Mouse (Mus musculus): Measurements from ENCODE around the gene Zfp787. TPM values are rescaled to one million over a fixed set of nuclear protein-coding genes. Genes with fewer than 3 reads are reported as not detected.

Gene Zfp787
- total and polyA plus RNA-seq, 2 experiments from 2014 or later: 38.5 to 86.2 TPM

- DNase-seq (ENCODE audit: low spot score) (peak; percentile 37), ATAC-seq (ENCODE audit: insufficient read depth, low read depth) (peak; percentile 10; the same call in 1 of the 2 replicates)
- Histone ChIP-seq H3K9me3 (replicated peaks; ENCODE audit: control insufficient read depth, low read length) (no peaks in the 10 kb centered on the region), H3K27me3 (ENCODE audit: control insufficient read depth, insufficient read depth, low read length) (no peaks in the 10 kb centered on the region), H3K36me3 (replicated peaks; ENCODE audit: control insufficient read depth, insufficient read depth, low read length) (no peaks in the 10 kb centered on the region), H3K4me1 (ENCODE audit: control insufficient read depth, insufficient read depth) (0 out of 2 replicates have a peak, but pooled peaks cover 6% of the 10 kb centered on the region), H3K9ac (replicated peaks; ENCODE audit: low read depth, low read length) (peak overlapping the region; percentile 63), H3K4me3 (ENCODE audit: low read depth, low read length) (peak overlapping the region; percentile 66), H3K4me2 (ENCODE audit: low read depth, low read length) (peak overlapping the region; percentile 74), H3K27ac (ENCODE audit: low read depth) (peak overlapping the region; percentile 54)
- 2% methylated on average over 28 of the region's 28 CpGs for WGBS
- no peak for TF ChIP-seq CTCF (IDR thresholded peaks at IDR 0.05; ENCODE audit: low read depth)
- TF ChIP-seq EP300 (IDR thresholded peaks at IDR 0.05; ENCODE audit: low read depth): no peak
Measured at GRCm38 (mm10) chr7:6172674-6173244, 17.0 kb upstream of the Zfp787 start.

- TF ChIP-seq CTCF (IDR thresholded peaks at IDR 0.05; ENCODE audit: low read depth) (no peak), EP300 (IDR thresholded peaks at IDR 0.05; ENCODE audit: low read depth) (no peak)
- Histone ChIP-seq H3K27ac (ENCODE audit: low read depth) (peak within 1 kb of the TSS; percentile 54), H3K9me3 (replicated peaks; ENCODE audit: control insufficient read depth, low read length) (no peaks in the 10 kb centered on the region), H3K4me1 (ENCODE audit: control insufficient read depth, insufficient read depth) (0 out of 2 replicates have a peak, but pooled peaks cover 6% of the 10 kb centered on the region), H3K36me3 (replicated peaks; ENCODE audit: control insufficient read depth, insufficient read depth, low read length) (no peaks in the 10 kb centered on the region), H3K27me3 (ENCODE audit: control insufficient read depth, insufficient read depth, low read length) (no peaks in the 10 kb centered on the region), H3K4me3 (ENCODE audit: low read depth, low read length) (peak within 1 kb of the TSS; percentile 66), H3K4me2 (ENCODE audit: low read depth, low read length) (peak within 1 kb of the TSS; percentile 74), H3K9ac (replicated peaks; ENCODE audit: low read depth, low read length) (peak within 1 kb of the TSS; percentile 63)
- WGBS: under 1% methylated on average over 37 of the region's 37 CpGs
- peak; percentile 96 for ATAC-seq (ENCODE audit: insufficient read depth, low read depth)
- peak; percentile 98 for DNase-seq (ENCODE audit: low spot score)
Measured at GRCm38 (mm10) chr7:6172006-6172649, 16.3 kb upstream of the Zfp787 start, which contains the start of gene Zfp444. TSS of gene Zfp444 (plus strand) at chr7:6172226.

- Histone ChIP-seq H3K9ac (replicated peaks; ENCODE audit: low read depth, low read length) (0 out of 2 replicates have a peak overlapping the region, but pooled peaks have one; percentile 10), H3K27me3 (ENCODE audit: control insufficient read depth, insufficient read depth, low read length) (no peaks in the 10 kb centered on the region), H3K36me3 (replicated peaks; ENCODE audit: control insufficient read depth, insufficient read depth, low read length) (no peaks in the 10 kb centered on the region), H3K4me2 (ENCODE audit: low read depth, low read length) (peak overlapping the region; percentile 74), H3K27ac (ENCODE audit: low read depth) (peak overlapping the region; percentile 54), H3K4me3 (ENCODE audit: low read depth, low read length) (peak overlapping the region; percentile 66), H3K4me1 (ENCODE audit: control insufficient read depth, insufficient read depth) (0 out of 2 replicates have a peak, but pooled peaks cover 6% of the 10 kb centered on the region), H3K9me3 (replicated peaks; ENCODE audit: control insufficient read depth, low read length) (no peaks in the 10 kb centered on the region)
- ATAC-seq (ENCODE audit: insufficient read depth, low read depth): peak; percentile 61
- peak; percentile 66 for DNase-seq (ENCODE audit: low spot score)
- TF ChIP-seq CTCF (IDR thresholded peaks at IDR 0.05; ENCODE audit: low read depth): peak; percentile 58
- no peak for TF ChIP-seq EP300 (IDR thresholded peaks at IDR 0.05; ENCODE audit: low read depth)
- WGBS: 1% methylated on average over 24 of the region's 24 CpGs
Measured at GRCm38 (mm10) chr7:6171444-6172005, 15.7 kb upstream of the Zfp787 start.

GRCm38 (mm10) chr7:6170871-6171270 lies 15.1 kb upstream of the Zfp787 start:
- peak overlapping the region; percentile 74 for H3K4me2 ChIP-seq (ENCODE audit: low read depth, low read length)
- TF ChIP-seq CTCF (IDR thresholded peaks at IDR 0.05; ENCODE audit: low read depth): no peak
- no peak for TF ChIP-seq EP300 (IDR thresholded peaks at IDR 0.05; ENCODE audit: low read depth)
- H3K4me3 ChIP-seq (ENCODE audit: low read depth, low read length): 0 out of 2 replicates have a peak overlapping the region, but pooled peaks have one; percentile 66
- H3K36me3 ChIP-seq (replicated peaks; ENCODE audit: control insufficient read depth, insufficient read depth, low read length): no peaks in the 10 kb centered on the region
- H3K4me1 ChIP-seq (ENCODE audit: control insufficient read depth, insufficient read depth): 0 out of 2 replicates have a peak, but pooled peaks cover 6% of the 10 kb centered on the region
- no peaks in the 10 kb centered on the region for H3K9me3 ChIP-seq (replicated peaks; ENCODE audit: control insufficient read depth, low read length)
- no peak for DNase-seq (ENCODE audit: low spot score)
- H3K27ac ChIP-seq (ENCODE audit: low read depth): peak overlapping the region; percentile 54; the same call in 1 of the 2 replicates
- ATAC-seq (ENCODE audit: insufficient read depth, low read depth): no peak
- no peaks in the 10 kb centered on the region for H3K27me3 ChIP-seq (ENCODE audit: control insufficient read depth, insufficient read depth, low read length)
- 46% methylated on average over 6 of the region's 6 CpGs for WGBS
- H3K9ac ChIP-seq (replicated peaks; ENCODE audit: low read depth, low read length): no peak overlapping the region

- H3K4me3 ChIP-seq (ENCODE audit: low read depth, low read length): no peak overlapping the region
- H3K9ac ChIP-seq (replicated peaks; ENCODE audit: low read depth, low read length): no peak overlapping the region
- H3K9me3 ChIP-seq (replicated peaks; ENCODE audit: control insufficient read depth, low read length): no peaks in the 10 kb centered on the region
- no peaks in the 10 kb centered on the region for H3K36me3 ChIP-seq (replicated peaks; ENCODE audit: control insufficient read depth, insufficient read depth, low read length)
- DNase-seq (ENCODE audit: low spot score): no peak
- ATAC-seq (ENCODE audit: insufficient read depth, low read depth): no peak
- H3K4me2 ChIP-seq (ENCODE audit: low read depth, low read length): no peak overlapping the region
- no peak for TF ChIP-seq EP300 (IDR thresholded peaks at IDR 0.05; ENCODE audit: low read depth)
- no peak for TF ChIP-seq CTCF (IDR thresholded peaks at IDR 0.05; ENCODE audit: low read depth)
- 69% methylated on average over 9 of the region's 9 CpGs for WGBS
- no peak overlapping the region for H3K27ac ChIP-seq (ENCODE audit: low read depth)
- H3K27me3 ChIP-seq (ENCODE audit: control insufficient read depth, insufficient read depth, low read length): no peaks in the 10 kb centered on the region
- H3K4me1 ChIP-seq (ENCODE audit: control insufficient read depth, insufficient read depth): 0 out of 2 replicates have a peak, but pooled peaks cover 6% of the 10 kb centered on the region
Measured at GRCm38 (mm10) chr7:6170391-6170790, 14.6 kb upstream of the Zfp787 start.
